Comparison of ENCODE assay signal across 23 mouse cellular contexts in the genomic region with DNA sequence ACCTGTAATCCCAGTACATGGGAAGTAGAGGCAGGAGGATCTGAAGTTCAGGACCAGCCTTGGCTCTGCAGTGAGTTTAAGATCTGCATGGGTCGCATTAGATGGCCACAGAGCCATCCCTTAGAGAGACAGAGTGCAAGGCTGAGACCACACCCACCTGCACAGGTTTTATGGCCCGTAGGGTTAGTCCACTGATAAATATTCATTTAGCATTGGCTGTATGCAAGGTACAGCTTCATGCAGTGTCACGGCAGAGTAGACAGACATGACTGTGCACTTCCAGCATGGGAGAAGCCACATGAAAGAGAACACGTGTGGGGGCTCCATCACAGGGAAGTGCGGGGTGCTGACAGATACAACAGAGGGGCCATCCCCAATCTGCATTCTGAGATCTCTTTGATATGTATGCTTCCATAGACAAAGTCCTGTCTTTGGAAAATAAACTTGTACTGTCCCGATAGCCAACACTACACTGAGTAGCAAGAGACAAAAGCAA. TPM values are rescaled to one million over a fixed set of nuclear protein-coding genes. Genes with fewer than 3 reads are reported as not detected.
DNase-seq lines count a peak whose midpoint lies in the region; ATAC-seq and TF ChIP-seq lines count a peak whose summit lies in the region.
"Had no signal": no experiment of that assay in that cellular context is flagged by ENCODE, and none has a peak within 500 bp of the region (broad histone marks: within the 10 kb centered on the region; RNA-seq: fewer than 3 reads in every experiment).

No protein-coding gene starts in this region.

- no peak overlapping the region for H3K27ac ChIP-seq in hindbrain, embryonic 16.5 days (ENCODE audit: low read depth, low read length)
- H3K27ac ChIP-seq in hindbrain, embryonic 10.5 days = no peak overlapping the region
- H3K27ac ChIP-seq in intestine, embryonic 15.5 days = no peak overlapping the region
- no peak overlapping the region for H3K27ac ChIP-seq in kidney, adult 2 months (ENCODE audit: insufficient read depth, low read depth, low read length)
- H3K27ac ChIP-seq: embryonic facial prominence, embryonic 10.5 days; forebrain, embryonic 13.5 days; heart, embryonic 10.5 days; hindbrain, embryonic 14.5 days had no signal

- no peak overlapping the region for H3K9ac ChIP-seq in hindbrain, embryonic 16.5 days (ENCODE audit: low read depth, low read length)
- H3K9ac ChIP-seq in intestine, embryonic 15.5 days = no peak overlapping the region
- H3K9ac ChIP-seq: forebrain, embryonic 13.5 days; hindbrain, embryonic 14.5 days had no signal

- no peaks in the 10 kb centered on the region for H3K36me3 ChIP-seq in hindbrain, embryonic 16.5 days (ENCODE audit: control insufficient read depth, insufficient read depth, low read length)
- H3K36me3 ChIP-seq in hindbrain, embryonic 10.5 days = no peaks in the 10 kb centered on the region
- no peaks in the 10 kb centered on the region for H3K36me3 ChIP-seq in intestine, embryonic 15.5 days
- no peaks in the 10 kb centered on the region for H3K36me3 ChIP-seq in kidney, adult 2 months (ENCODE audit: control insufficient read depth, insufficient read depth, low read length)
- H3K36me3 ChIP-seq: embryonic facial prominence, embryonic 10.5 days; heart, embryonic 10.5 days had no signal

- H3K4me3 ChIP-seq in hindbrain, embryonic 16.5 days (ENCODE audit: low read length) = no peak overlapping the region
- no peak overlapping the region for H3K4me3 ChIP-seq in hindbrain, embryonic 10.5 days
- H3K4me3 ChIP-seq in intestine, embryonic 15.5 days (replicated peaks) = no peak overlapping the region
- no peak overlapping the region for H3K4me3 ChIP-seq in kidney, adult 2 months (ENCODE audit: insufficient read depth, low read depth, low read length)
- H3K4me3 ChIP-seq: embryonic facial prominence, embryonic 10.5 days; forebrain, embryonic 13.5 days; heart, embryonic 10.5 days had no signal

- peak; percentile 30; the same call in 1 of the 2 replicates for ATAC-seq in hindbrain, embryonic 16.5 days
- peak; percentile 63 for ATAC-seq in intestine, embryonic 15.5 days
- ATAC-seq: CD4-positive, CD25-positive, alpha-beta regulatory T cell, adult 4 months; forebrain, embryonic 13.5 days had no signal

- DNase-seq in hindbrain, embryonic 10.5 days (ENCODE audit: low spot score) = no peak
- peak; percentile 68 for DNase-seq in thymus, postnatal 0 days (ENCODE audit: low spot score)
- peak; percentile 35 to 54 for DNase-seq in thymus, postnatal 36 days
- DNase-seq in testis, postnatal 10 days (ENCODE audit: low spot score) = no peak
- no peak for DNase-seq in kidney, adult 2 months
- no peak for DNase-seq in adrenal gland, postnatal 25 days
- DNase-seq: adrenal gland, postnatal 10 days; B cell, adult 2 months; cerebellum, adult 18-20 months; cerebellum, adult 9-11 months; gastrocnemius, postnatal 36 days; heart, adult 11 months; heart, postnatal 10 days had no signal

- H3K4me2 ChIP-seq in hindbrain, embryonic 16.5 days (ENCODE audit: low read length) = no peak overlapping the region
- no peak overlapping the region for H3K4me2 ChIP-seq in intestine, embryonic 15.5 days (replicated peaks)
- H3K4me2 ChIP-seq: forebrain, embryonic 13.5 days; hindbrain, embryonic 14.5 days had no signal

- H3K9me3 ChIP-seq in hindbrain, embryonic 16.5 days (ENCODE audit: control insufficient read depth, low read length) = no peaks in the 10 kb centered on the region
- H3K9me3 ChIP-seq in hindbrain, embryonic 10.5 days = no peaks in the 10 kb centered on the region
- H3K9me3 ChIP-seq in intestine, embryonic 15.5 days = no peaks in the 10 kb centered on the region
- H3K9me3 ChIP-seq: embryonic facial prominence, embryonic 10.5 days; forebrain, embryonic 13.5 days; heart, embryonic 10.5 days had no signal

- no peak for TF ChIP-seq CTCF in kidney, adult 2 months (conservative IDR thresholded peaks at IDR 0.05; ENCODE audit: insufficient read depth, insufficient read length, low read depth, low read length)

- TF ChIP-seq POLR2A in kidney, adult 2 months (IDR thresholded peaks at IDR 0.05; ENCODE audit: low read depth, low read length) = no peak

- WGBS in hindbrain, embryonic 16.5 days = 85% methylated on average over 6 of the region's 6 CpGs
- 86% methylated on average over 6 of the region's 6 CpGs for WGBS in hindbrain, embryonic 10.5 days
- 64% methylated on average over 6 of the region's 6 CpGs for WGBS in intestine, embryonic 15.5 days
- WGBS in kidney, adult 2 months = 78% methylated on average over 6 of the region's 6 CpGs

- H3K4me1 ChIP-seq in hindbrain, embryonic 16.5 days (ENCODE audit: control insufficient read depth, insufficient read depth, low read depth, low read length) = no peaks in the 10 kb centered on the region
- peaks cover 32% of the 10 kb centered on the region for H3K4me1 ChIP-seq in hindbrain, embryonic 10.5 days (replicated peaks)
- peaks cover 15% of the 10 kb centered on the region for H3K4me1 ChIP-seq in intestine, embryonic 15.5 days (replicated peaks)
- H3K4me1 ChIP-seq in kidney, adult 2 months (ENCODE audit: control insufficient read depth, insufficient read depth, low read length) = peaks cover 18% of the 10 kb centered on the region; the same call in 1 of the 2 replicates
- H3K4me1 ChIP-seq: forebrain, embryonic 13.5 days had no signal

- no peaks in the 10 kb centered on the region for H3K27me3 ChIP-seq in hindbrain, embryonic 16.5 days (replicated peaks; ENCODE audit: control insufficient read depth, insufficient read depth, low read length)
- peaks cover 10% of the 10 kb centered on the region for H3K27me3 ChIP-seq in hindbrain, embryonic 10.5 days (ENCODE audit: insufficient read depth, poor library complexity, severe bottlenecking)
- H3K27me3 ChIP-seq in intestine, embryonic 15.5 days (replicated peaks) = no peaks in the 10 kb centered on the region
- H3K27me3 ChIP-seq in kidney, adult 2 months (replicated peaks; ENCODE audit: control insufficient read depth, insufficient read depth, low read length) = no peaks in the 10 kb centered on the region
- H3K27me3 ChIP-seq: forebrain, embryonic 13.5 days had no signal

RNA-seq across cellular contexts. Expression of a gene that starts 21.5 kb away (rescaled TPM):
- polyA plus RNA-seq in hindbrain, embryonic 16.5 days (2015; fragmentation: Nextera tagmentation; extraction: Ambion mirVana) = 0.16 TPM in 2 replicates
- 0.47 TPM in 2 replicates for polyA plus RNA-seq in hindbrain, embryonic 10.5 days (2016; fragmentation: Nextera tagmentation; extraction: Ambion mirVana)
- polyA plus RNA-seq in intestine, embryonic 15.5 days (2015; fragmentation: Nextera tagmentation; extraction: Ambion mirVana) = 5.8 and 6.4 TPM in 2 replicates
- polyA plus RNA-seq in thymus, postnatal 0 days (2015; fragmentation: Nextera tagmentation; extraction: Ambion mirVana) = 0.88 and 1.4 TPM in 2 replicates
- polyA plus RNA-seq in kidney, adult 2 months (2012; rRNA removed) = 1.8 TPM in 2 replicates
- 0.21 and 0.43 TPM in 2 replicates for total RNA-seq in adrenal gland, postnatal 25 days (2021)
- total RNA-seq: gastrocnemius, adult 8-10 months; gastrocnemius, postnatal 36 days; hematopoietic stem cell, adult 5-6 weeks; MEL had no signal
- polyA plus RNA-seq: CD4-positive, CD25-positive, alpha-beta regulatory T cell, adult 4 months had no signal

Comparison
In these comparisons a context has a peak if more than half of its experiments do, and no peak if none do; other contexts are left out.
1. DNase-seq: peak in thymus, postnatal 0 days (single experiment) and thymus, postnatal 36 days (2 of 2); none in hindbrain, embryonic 10.5 days (single experiment), testis, postnatal 10 days (single experiment), kidney, adult 2 months (single experiment) and adrenal gland, postnatal 25 days (single experiment).